Mouse (Mus musculus) midbrain, embryonic 11.5 days (tissue): Measurements from ENCODE around the gene Ubxn1. TPM values are rescaled to one million over a fixed set of nuclear protein-coding genes. Genes with fewer than 3 reads are reported as not detected.
A peak's percentile ranks its signal among the peaks of the same experiment; 100 is the strongest.

Experiments
- ATAC-seq: fragments of 200-750 bp; cut with Nextera tagmentation; 2 replicates; pipeline ENCODE4 v1.8.0; 2017; ENCODE audit warnings: moderate TSS enrichment, moderate library complexity; ENCODE audit not compliant: low FRiP score
- DNase-seq: peaks from one replicate; pipeline ENCODE4 v3.0.0; 2015; ENCODE audit warnings: low spot score; ENCODE audit errors: missing footprints
- H3K27ac ChIP-seq: fragments of 300-500 bp; sonication (generic); 2 replicates; pipeline ENCODE4 v1.5.1; 2014; ENCODE audit warnings: low read depth, low read length
- H3K27me3 ChIP-seq: fragments of 300-500 bp; sonication (generic); 2 replicates; pipeline ENCODE4 v1.6.1; 2014; ENCODE audit warnings: mild to moderate bottlenecking, low read length, moderate library complexity, mixed read lengths; ENCODE audit not compliant: control insufficient read depth, insufficient read depth
- H3K36me3 ChIP-seq: fragments of 300-500 bp; sonication (generic); 2 replicates; pipeline ENCODE4 v1.6.1; 2014; ENCODE audit warnings: mild to moderate bottlenecking, low read length, moderate library complexity, mixed read lengths; ENCODE audit not compliant: control insufficient read depth, insufficient read depth
- H3K4me1 ChIP-seq: fragments of 300-500 bp; sonication (generic); 2 replicates; pipeline ENCODE4 v1.6.1; 2014; ENCODE audit warnings: low read length; ENCODE audit not compliant: control insufficient read depth, insufficient read depth
- H3K4me2 ChIP-seq: fragments of 300-500 bp; sonication (generic); 2 replicates; pipeline ENCODE4 v1.6.1; 2014; ENCODE audit warnings: mild to moderate bottlenecking, moderate library complexity
- H3K4me3 ChIP-seq: fragments of 300-500 bp; sonication (generic); 2 replicates; pipeline ENCODE4 v1.5.1; 2014; ENCODE audit warnings: low read depth, low read length
- H3K9ac ChIP-seq: fragments of 300-500 bp; sonication (generic); 2 replicates; pipeline ENCODE4 v1.6.1; 2014; ENCODE audit warnings: low read length
- H3K9me3 ChIP-seq: fragments of 300-500 bp; sonication (generic); 2 replicates; pipeline ENCODE4 v1.6.1; 2016; ENCODE audit warnings: low read length; ENCODE audit not compliant: control insufficient read depth
- WGBS: fragments of 180-500 bp; shearing (Covaris S2); extraction: QIAGEN DNeasy Blood & Tissue Kit; methylation state at CpG from one replicate; pipeline ENCODE4 v1.1.7; 2014; 5-methylcytosine and 5-hydroxymethylcytosine counted together
- polyA plus RNA-seq: library from polyadenylated mRNA; unstranded; fragments of >200 nt; fragmentation: Nextera tagmentation; extraction: Ambion mirVana; gene quantifications from 2 replicates; pipeline ENCODE4 v1.2.1, GENCODE M21; 2014

Ubxn1 gene
- polyA plus RNA-seq, 1 experiment from 2014 or later: 183 TPM

DNA sequence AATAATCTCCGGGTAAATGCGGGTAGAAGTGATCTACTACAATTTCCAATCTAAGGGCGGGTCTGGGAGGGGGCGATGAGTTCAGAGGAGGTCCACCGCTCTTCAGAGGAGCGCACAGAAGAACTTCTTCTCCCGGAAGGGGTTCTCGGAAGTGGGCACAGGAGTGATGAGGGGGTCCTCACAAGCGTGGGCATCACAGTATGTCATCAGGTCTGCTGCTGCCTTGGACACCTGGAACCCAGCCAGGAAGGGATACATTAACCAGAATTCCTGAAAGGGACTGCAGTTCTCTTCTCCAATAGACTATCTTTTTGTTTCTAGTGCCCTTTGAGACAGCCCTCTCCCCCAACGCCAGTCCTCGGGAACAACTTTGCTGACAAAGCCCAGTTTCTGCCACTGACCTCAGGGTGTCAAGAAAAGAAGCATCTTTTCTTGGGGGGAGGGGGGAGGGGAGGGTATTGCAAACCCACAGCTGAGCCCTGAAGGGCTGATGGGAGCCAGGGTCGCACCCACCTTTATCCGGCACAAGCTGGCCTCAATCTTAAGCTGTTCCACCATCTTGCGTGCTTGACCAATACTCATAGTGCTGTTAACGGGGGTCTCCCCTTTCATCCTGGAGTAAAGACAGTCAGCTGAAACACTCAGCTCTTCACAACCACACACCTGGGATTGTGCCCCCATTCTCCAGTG lies 33.1 kb upstream of the Ubxn1 start:
- Histone ChIP-seq H3K9me3 (no peaks in the 10 kb centered on the region), H3K4me3 (peak overlapping the region; percentile 46), H3K4me1 (peaks cover 27% of the 10 kb centered on the region), H3K36me3 (peaks cover 7% of the 10 kb centered on the region), H3K4me2 (peak overlapping the region; percentile 80), H3K9ac (peak overlapping the region; percentile 74), H3K27me3 (no peaks in the 10 kb centered on the region), H3K27ac (peak overlapping the region; percentile 86)
- peak; percentile 11; the same call in 1 of the 2 replicates for ATAC-seq
- WGBS: 16% methylated on average over 15 of the region's 15 CpGs
- DNase-seq: no peak

DNA sequence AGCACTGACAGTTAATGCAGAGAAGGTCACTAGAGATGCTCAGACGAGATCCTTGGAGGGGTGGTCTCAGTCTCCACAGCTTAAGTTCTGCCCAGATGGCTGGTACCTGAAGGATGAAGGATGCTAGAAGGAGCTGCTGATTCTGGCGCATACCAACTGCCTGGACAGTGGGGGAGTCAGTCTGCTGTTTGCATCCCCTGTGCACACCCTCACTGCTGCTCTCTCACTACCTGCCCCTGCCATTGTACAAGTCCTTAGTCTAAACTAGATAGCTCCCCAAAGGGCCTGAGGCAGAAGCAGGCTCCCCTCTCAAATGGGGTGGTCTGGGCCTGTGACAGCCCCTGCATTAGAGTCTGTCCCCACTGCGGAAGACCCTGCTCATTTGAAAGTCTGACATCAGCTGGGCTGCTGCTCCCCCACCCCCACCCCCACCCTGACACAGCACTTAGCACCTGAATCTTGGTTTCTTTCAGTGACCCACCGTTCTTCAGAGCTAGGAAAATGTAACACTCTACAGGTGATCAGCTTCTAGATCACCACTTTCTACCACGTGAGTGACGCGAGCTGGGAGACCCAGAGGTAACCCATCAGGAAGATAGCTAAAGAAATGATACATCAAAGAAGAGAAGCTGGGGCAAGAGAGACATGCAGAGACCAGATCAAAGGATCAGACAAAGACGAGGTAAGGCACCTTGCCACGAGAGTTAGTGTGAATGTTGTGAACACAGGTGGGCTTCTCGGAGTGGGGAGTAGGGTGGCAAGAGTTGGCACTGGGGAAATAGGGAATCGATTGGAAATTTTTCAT lies 32.0 kb upstream of the Ubxn1 start, which contains the start of gene Gng3:
Gng3 (minus strand) TSS at position 92 of the 805 bp plus-strand sequence.
- ATAC-seq: peak; percentile 83
- H3K36me3 ChIP-seq: peaks cover 6% of the 10 kb centered on the region; the same call in 1 of the 2 replicates

DNA sequence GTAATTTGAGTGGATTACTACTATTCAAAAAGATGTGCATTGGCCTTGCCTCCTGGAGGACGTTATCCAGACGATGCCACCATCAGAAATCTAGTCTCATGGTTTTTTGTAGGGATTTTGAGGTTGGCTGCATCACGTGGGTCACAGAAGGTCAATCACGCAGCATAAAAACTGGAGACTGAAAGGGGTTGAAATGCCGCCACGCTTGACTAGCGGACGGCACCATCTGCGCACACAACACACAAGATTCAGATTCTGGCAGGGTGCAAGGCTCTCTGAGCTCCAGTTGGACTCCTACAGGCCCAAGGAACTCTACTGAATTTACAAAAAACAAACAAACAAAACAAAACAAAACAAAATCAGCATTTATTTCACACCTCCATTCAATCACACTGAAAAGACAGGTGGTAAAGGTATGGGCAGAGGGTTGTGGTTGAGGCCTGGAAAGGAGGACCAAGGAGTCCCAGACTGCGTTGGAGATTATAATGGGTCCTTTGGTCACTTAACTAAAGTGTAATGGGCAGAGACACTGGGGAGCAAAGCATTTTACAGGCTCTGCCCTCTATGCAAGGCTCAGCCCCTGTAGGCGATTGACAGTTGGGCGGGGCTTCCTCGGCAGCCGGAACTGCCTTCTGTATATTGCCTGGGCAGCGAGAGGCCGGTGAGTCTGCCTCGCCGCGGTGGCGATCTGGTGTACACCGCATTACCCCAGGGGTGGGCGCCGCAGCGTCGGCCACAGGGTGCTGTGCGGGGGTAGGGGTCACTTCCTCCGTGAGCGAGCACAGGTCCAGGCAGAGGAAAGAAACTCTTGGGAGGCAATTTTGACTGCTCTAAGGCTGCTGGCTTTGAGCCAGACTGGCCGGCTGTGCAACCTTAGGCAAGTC lies 31.1 kb upstream of the Ubxn1 start:
- Histone ChIP-seq H3K4me2 (peak overlapping the region; percentile 80), H3K9ac (peak overlapping the region; percentile 74), H3K4me1 (peaks cover 27% of the 10 kb centered on the region), H3K9me3 (no peaks in the 10 kb centered on the region), H3K27ac (peak overlapping the region; percentile 56), H3K4me3 (peak overlapping the region; percentile 46), H3K27me3 (no peaks in the 10 kb centered on the region), H3K36me3 (0 out of 2 replicates have a peak, but pooled peaks cover 2% of the 10 kb centered on the region)
- peak; percentile 49 for ATAC-seq
- 18% methylated on average over 29 of the region's 29 CpGs for WGBS
- peak; percentile 94 for DNase-seq

More for the DNA sequence above, 32.0 kb upstream of the Ubxn1 start, which contains the start of gene Gng3:
- H3K4me1 ChIP-seq: peaks cover 27% of the 10 kb centered on the region
- no peaks in the 10 kb centered on the region for H3K9me3 ChIP-seq
- peak within 1 kb of the TSS; percentile 86 for H3K27ac ChIP-seq
- WGBS: 35% methylated on average over 11 of the region's 11 CpGs
- DNase-seq: peak; percentile 95
- H3K27me3 ChIP-seq: no peaks in the 10 kb centered on the region
- H3K4me3 ChIP-seq: peak within 1 kb of the TSS; percentile 46
- peak within 1 kb of the TSS; percentile 74 for H3K9ac ChIP-seq
- H3K4me2 ChIP-seq: peak within 1 kb of the TSS; percentile 80

DNA sequence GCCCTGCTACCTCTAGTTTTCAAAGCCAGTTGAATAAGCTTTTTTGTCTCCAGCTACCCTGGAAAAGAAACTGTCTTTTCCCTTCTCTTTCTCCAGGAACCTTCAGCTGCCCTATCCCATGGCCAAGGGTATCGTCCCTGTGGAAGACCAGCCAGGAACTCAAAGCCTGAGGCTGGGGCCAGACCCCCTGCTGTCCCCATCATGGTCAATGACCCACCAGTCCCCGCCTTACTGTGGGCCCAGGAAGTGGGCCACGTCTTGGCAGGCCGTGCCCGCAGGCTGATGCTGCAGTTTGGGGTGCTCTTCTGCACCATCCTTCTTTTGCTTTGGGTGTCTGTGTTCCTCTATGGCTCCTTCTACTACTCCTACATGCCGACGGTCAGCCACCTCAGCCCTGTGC lies 30.3 kb upstream of the Ubxn1 start:
- Histone ChIP-seq H3K4me2 (peak overlapping the region; percentile 80), H3K27me3 (no peaks in the 10 kb centered on the region), H3K9me3 (no peaks in the 10 kb centered on the region), H3K36me3 (peaks cover 2% of the 10 kb centered on the region; the same call in 1 of the 2 replicates), H3K4me3 (peak overlapping the region; percentile 46), H3K9ac (peak overlapping the region; percentile 74), H3K27ac (no peak overlapping the region), H3K4me1 (peaks cover 27% of the 10 kb centered on the region)
- ATAC-seq (no peak), DNase-seq (no peak)
- 88% methylated on average over 7 of the region's 7 CpGs for WGBS

DNA sequence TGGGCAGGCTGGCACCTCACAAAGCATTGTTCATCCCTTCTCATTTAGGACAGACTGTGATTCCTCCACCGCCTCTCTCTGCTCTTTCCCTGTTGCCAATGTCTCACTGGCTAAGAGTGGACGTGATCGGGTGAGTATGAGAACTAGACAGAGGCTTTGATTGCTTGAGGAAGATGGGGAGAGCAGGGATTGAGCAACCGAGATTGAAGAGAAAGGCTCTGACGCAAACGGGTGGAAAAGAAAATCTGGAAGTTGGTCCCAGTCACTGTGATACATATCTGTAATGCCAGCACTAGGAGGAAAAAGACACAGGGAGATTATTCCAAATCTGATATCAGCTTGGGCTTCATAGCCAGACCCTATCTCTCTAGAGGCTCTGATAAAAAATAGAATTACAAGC lies 28.3 kb upstream of the Ubxn1 start:
- 88% methylated on average over 6 of the region's 6 CpGs for WGBS
- Histone ChIP-seq H3K36me3 (peaks cover 12% of the 10 kb centered on the region; the same call in 1 of the 2 replicates), H3K9ac (no peak overlapping the region), H3K27ac (no peak overlapping the region), H3K27me3 (no peaks in the 10 kb centered on the region), H3K4me3 (no peak overlapping the region), H3K9me3 (no peaks in the 10 kb centered on the region), H3K4me1 (peaks cover 27% of the 10 kb centered on the region), H3K4me2 (no peak overlapping the region)
- no peak for DNase-seq
- no peak for ATAC-seq

DNA sequence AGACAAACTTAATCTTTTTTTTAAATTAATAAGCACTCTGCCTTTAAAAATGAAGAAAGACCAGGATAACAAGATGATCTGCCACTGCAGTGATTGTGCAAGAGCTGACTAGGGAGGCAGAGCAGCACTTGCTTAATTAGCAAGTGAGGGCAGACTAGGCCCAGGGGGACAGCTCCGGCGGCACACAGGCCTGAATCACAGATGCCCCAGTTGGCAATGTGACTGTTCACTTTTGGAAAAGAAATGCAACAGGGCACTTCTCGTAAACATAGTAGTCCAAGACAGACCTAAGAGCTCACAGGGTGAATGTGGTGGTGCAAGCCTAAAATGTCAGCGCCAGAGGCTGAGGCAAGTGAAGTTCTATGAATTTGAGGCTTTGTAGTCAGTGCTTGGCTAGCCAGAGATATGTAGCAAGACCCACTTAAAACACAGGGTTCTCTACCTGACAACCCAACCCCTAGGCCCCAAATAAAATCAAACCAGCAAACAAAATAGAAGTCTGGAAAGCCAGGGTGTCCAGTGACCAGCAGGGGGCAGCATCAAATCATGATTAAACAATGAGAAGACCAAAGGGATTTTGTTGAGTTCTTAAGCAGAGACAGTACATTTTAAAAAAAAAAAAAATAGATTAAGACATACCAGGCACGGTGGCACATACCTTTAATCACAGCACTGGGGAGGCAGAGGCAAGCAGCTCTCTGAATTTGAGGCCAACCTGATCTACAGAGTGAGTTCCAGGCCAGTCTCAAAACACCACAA lies 26.7 kb upstream of the Ubxn1 start:
- H3K36me3 ChIP-seq: peaks cover 15% of the 10 kb centered on the region
- no peak overlapping the region for H3K9ac ChIP-seq
- ATAC-seq (no peak), DNase-seq (peak; percentile 92)
- no peaks in the 10 kb centered on the region for H3K27me3 ChIP-seq
- no peak overlapping the region for H3K4me3 ChIP-seq
- H3K9me3 ChIP-seq: no peaks in the 10 kb centered on the region
- WGBS: 71% methylated on average over 5 of the region's 5 CpGs
- no peak overlapping the region for H3K27ac ChIP-seq
- peaks cover 14% of the 10 kb centered on the region for H3K4me1 ChIP-seq
- no peak overlapping the region for H3K4me2 ChIP-seq

DNA sequence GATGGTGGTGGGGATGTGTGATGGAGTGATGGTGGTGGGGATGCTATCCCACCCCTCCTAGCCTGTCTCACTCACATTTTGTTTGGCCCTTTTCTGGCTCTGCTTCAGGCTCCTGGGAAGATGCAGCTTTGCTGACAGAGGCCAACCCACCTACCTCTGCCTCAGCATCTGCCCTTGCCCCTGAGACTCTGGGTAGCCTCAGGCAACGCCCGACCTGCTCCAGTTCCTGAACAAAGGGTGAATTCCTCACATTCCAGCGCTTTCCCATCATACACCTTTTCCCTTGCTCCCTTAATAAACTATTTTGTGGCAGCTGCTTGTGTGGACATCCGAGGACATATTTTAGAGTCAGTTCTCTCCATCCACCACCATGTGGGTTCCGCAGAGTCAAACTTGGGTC lies 22.9 kb upstream of the Ubxn1 start:
- Histone ChIP-seq H3K36me3 (peaks cover 15% of the 10 kb centered on the region), H3K27ac (no peak overlapping the region), H3K9ac (no peak overlapping the region), H3K4me1 (no peaks in the 10 kb centered on the region), H3K4me3 (no peak overlapping the region), H3K9me3 (no peaks in the 10 kb centered on the region), H3K27me3 (no peaks in the 10 kb centered on the region), H3K4me2 (no peak overlapping the region)
- DNase-seq (no peak), ATAC-seq (no peak)
- WGBS: 83% methylated on average over 5 of the region's 5 CpGs

DNA sequence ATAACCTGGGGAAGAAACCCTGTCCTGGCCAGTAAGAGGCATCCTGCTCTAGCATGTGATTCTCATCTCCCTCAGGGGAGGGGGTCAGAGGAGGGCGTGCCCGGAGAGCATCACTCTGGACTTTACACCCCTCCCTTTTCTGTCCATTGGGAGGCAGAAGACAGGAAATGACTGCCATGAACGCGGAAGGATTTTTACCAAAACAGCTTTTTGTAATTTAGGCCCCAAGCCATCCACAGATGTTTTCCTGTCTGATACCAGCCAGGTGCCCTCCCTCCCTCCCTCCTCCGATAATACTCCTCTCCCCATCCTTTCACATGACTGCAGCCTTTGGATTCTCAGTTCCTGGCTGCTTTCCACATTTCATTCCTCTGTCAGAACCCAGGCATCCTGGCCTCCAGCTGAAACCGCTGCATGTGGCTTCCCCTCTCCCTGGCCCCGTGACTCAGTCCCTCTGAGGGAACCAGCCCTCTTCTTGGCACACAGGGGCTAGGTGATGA lies 20.8 kb upstream of the Ubxn1 start, which contains the start of gene Lrrn4cl:
Lrrn4cl (plus strand) TSS at position 367 of the 500 bp plus-strand sequence.
- peak; percentile 48; the same call in 1 of the 2 replicates for ATAC-seq
- peaks cover 15% of the 10 kb centered on the region for H3K36me3 ChIP-seq
- no peaks in the 10 kb centered on the region for H3K9me3 ChIP-seq
- no peak within 1 kb of the TSS for H3K4me3 ChIP-seq
- no peaks in the 10 kb centered on the region for H3K27me3 ChIP-seq
- no peak within 1 kb of the TSS for H3K4me2 ChIP-seq
- DNase-seq: no peak
- H3K4me1 ChIP-seq: no peaks in the 10 kb centered on the region
- no peak within 1 kb of the TSS for H3K27ac ChIP-seq
- 47% methylated on average over 7 of the region's 7 CpGs for WGBS
- H3K9ac ChIP-seq: no peak within 1 kb of the TSS
